Mouse (Mus musculus): Measurements from ENCODE around the gene Megf8.
"Not testable (repeated sequence)": the region's sequence is repeated elsewhere in the genome, so short reads cannot be mapped to it uniquely, and the experiment has no call there.

Gene Megf8

GRCm38 (mm10) chr7:25297454-25298325, 19.3 kb upstream of the Megf8 start, which contains the start of gene Pafah1b3:
TSS of gene Pafah1b3 (minus strand) at chr7:25297986.
- ATAC-seq (ENCODE audit: low TSS enrichment), result peak; percentile 89

GRCm38 (mm10) chr7:25301063-25301462, 15.9 kb upstream of the Megf8 start, which contains the start of gene Prr19:
TSS of gene Prr19 (plus strand) at chr7:25301411.
- no peak for ATAC-seq (ENCODE audit: low TSS enrichment)

GRCm38 (mm10) chr7:25303003-25303684, 13.8 kb upstream of the Megf8 start:
- no peak for ATAC-seq (ENCODE audit: low TSS enrichment)

GRCm38 (mm10) chr7:25303685-25304006, 13.3 kb upstream of the Megf8 start:
- ATAC-seq (ENCODE audit: low TSS enrichment), result no peak

- ATAC-seq (ENCODE audit: low TSS enrichment), result no peak
Measured at GRCm38 (mm10) chr7:25305481-25305880, 11.5 kb upstream of the Megf8 start.

- peak; percentile 74; the same call in 1 of the 2 replicates for ATAC-seq (ENCODE audit: low TSS enrichment)
Measured at GRCm38 (mm10) chr7:25305956-25306613, 10.9 kb upstream of the Megf8 start, which contains the start of gene Tmem145. TSS of gene Tmem145 (plus strand) at chr7:25306106.

GRCm38 (mm10) chr7:25306614-25306996, 10.4 kb upstream of the Megf8 start:
- ATAC-seq (ENCODE audit: low TSS enrichment), result peak; percentile 28; the same call in 1 of the 2 replicates

- ATAC-seq (ENCODE audit: low TSS enrichment), result no peak
Measured at GRCm38 (mm10) chr7:25308702-25309318, 8.2 kb upstream of the Megf8 start.

- no peak for ATAC-seq (ENCODE audit: low TSS enrichment)
Measured at GRCm38 (mm10) chr7:25309425-25309824, 7.5 kb upstream of the Megf8 start.

- ATAC-seq (ENCODE audit: low TSS enrichment), result no peak
Measured at GRCm38 (mm10) chr7:25311193-25311592, 5.8 kb upstream of the Megf8 start.

- no peak for ATAC-seq (ENCODE audit: low TSS enrichment)
Measured at GRCm38 (mm10) chr7:25313325-25313724, 3.6 kb upstream of the Megf8 start.

- ATAC-seq (ENCODE audit: low TSS enrichment), result no peak
Measured at GRCm38 (mm10) chr7:25314606-25315305, 2.2 kb upstream of the Megf8 start.

- ATAC-seq (ENCODE audit: low TSS enrichment), result no peak
Measured at GRCm38 (mm10) chr7:25315306-25316041, 1.5 kb upstream of the Megf8 start.

- no peak for ATAC-seq (ENCODE audit: low TSS enrichment)
Measured at GRCm38 (mm10) chr7:25317446-25317999, 559 bp downstream of the Megf8 start.

GRCm38 (mm10) chr7:25322058-25322484, 5.1 kb downstream of the Megf8 start:
- no peak for ATAC-seq (ENCODE audit: low TSS enrichment)

- ATAC-seq (ENCODE audit: low TSS enrichment), result no peak
Measured at GRCm38 (mm10) chr7:25323219-25323618, 6.3 kb downstream of the Megf8 start.

GRCm38 (mm10) chr7:25325431-25325830, 8.5 kb downstream of the Megf8 start:
- ATAC-seq (ENCODE audit: low TSS enrichment), result not testable (repeated sequence)

- ATAC-seq (ENCODE audit: low TSS enrichment), result no peak
Measured at GRCm38 (mm10) chr7:25326233-25326632, 9.3 kb downstream of the Megf8 start.

GRCm38 (mm10) chr7:25333596-25334307, 16.8 kb downstream of the Megf8 start:
- ATAC-seq (ENCODE audit: low TSS enrichment), result peak; percentile 64; the same call in 1 of the 2 replicates
